Mouse (Mus musculus): ENCODE measurements around the gene Usp7.
"Not testable (repeated sequence)": the region's sequence is repeated elsewhere in the genome, so short reads cannot be mapped to it uniquely, and the experiment has no call there.

Usp7 gene

GRCm38 (mm10) chr16:8781660-8782059, 10.4 kb downstream of the Usp7 start:
- no peak for DNase-seq

- no peak for DNase-seq
Measured at GRCm38 (mm10) chr16:8781191-8781590, 10.9 kb downstream of the Usp7 start.

- DNase-seq = no peak
Measured at GRCm38 (mm10) chr16:8780187-8780586, 11.9 kb downstream of the Usp7 start.

- DNase-seq = no peak
Measured at GRCm38 (mm10) chr16:8778697-8779096, 13.4 kb downstream of the Usp7 start.

DNA sequence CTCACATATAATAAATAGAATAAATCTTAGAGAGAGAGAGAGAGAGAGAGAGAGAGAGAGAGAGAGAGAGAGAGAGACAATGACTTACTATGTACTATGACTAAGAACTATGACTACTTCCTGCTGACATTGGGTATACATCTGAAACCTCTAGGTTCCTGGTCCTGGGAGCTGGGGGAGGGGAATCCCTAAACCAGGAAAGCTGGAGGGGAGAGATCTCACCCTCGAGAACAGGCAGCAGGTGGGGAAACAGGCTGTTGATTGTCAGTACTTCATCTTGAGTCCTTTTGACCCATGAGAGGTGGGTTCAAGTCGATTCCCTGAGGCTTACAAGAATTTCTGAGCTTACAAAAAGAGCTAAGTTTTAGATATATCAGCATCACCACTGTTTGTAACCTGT, 14.9 kb downstream of the Usp7 start:
- DNase-seq = no peak

- no peak for DNase-seq
Measured at GRCm38 (mm10) chr16:8776634-8777033, 15.5 kb downstream of the Usp7 start.

DNA sequence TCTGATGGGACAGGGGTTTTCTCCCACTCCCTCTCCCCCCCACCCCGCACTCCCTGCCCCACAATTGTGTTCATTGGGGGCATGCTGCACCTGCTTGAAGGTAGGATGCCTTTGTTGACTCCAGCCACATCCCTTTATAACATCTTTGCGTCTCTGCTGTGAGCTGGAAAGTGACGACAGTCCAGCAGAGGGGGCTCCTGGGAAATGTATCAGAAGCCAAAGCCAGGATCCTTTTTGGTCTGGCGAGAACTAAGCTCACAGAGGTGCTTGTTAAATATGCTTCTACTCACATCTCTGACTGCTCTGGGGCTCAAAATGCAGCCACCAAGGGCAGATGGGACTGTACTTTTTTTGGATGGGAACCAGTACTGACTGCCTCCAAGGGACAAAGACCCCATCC, 21.0 kb downstream of the Usp7 start:
- DNase-seq = no peak

- DNase-seq = not testable (repeated sequence)
Measured at GRCm38 (mm10) chr16:8770342-8770741, 21.8 kb downstream of the Usp7 start.

GRCm38 (mm10) chr16:8769466-8769865, 22.6 kb downstream of the Usp7 start:
- no peak for DNase-seq

- DNase-seq = peak; percentile 78 to 81
Measured at GRCm38 (mm10) chr16:8769065-8769464, 23.0 kb downstream of the Usp7 start.

DNA sequence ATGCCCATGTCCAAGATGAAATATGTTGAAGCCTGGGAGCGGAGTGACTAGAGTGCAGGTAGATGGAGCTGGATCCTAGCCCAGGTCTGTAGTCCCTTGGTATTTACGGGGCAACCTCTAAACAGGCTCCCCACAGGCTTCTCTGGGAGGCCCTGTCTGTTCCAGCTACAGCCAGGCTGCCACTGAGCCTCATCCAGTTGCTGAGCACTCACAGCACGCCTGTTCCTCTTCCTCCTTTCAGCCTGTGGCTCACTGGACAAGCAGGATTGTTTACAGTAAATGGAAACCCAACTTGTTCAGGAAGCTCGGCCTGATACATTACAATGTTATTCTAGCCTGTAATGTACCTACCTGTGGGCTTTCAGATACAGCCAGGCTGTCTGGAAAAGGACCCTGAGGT, 23.5 kb downstream of the Usp7 start:
- no peak for DNase-seq

DNA sequence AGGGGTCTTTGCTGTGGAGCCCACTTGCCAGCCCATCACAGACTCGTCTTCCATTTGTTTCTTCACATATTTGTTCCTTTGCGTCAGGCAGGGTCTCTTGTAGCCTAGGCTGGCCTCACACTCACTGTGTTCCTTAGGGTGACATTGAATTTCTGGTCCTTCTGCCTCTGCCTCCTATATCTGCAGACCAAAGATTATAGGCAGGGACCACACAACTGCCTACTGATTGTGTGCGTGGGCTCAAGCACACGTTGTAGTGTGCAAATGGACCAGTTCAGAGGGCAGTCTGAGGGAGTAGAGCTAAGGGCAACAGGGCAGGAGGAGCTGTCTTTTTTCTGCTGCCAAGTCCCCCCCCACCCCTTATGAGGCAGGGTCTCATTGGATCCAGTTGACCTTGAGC, 24.0 kb downstream of the Usp7 start:
- DNase-seq = no peak

GRCm38 (mm10) chr16:8767133-8768052, 24.7 kb downstream of the Usp7 start:
- DNase-seq = no peak

DNA sequence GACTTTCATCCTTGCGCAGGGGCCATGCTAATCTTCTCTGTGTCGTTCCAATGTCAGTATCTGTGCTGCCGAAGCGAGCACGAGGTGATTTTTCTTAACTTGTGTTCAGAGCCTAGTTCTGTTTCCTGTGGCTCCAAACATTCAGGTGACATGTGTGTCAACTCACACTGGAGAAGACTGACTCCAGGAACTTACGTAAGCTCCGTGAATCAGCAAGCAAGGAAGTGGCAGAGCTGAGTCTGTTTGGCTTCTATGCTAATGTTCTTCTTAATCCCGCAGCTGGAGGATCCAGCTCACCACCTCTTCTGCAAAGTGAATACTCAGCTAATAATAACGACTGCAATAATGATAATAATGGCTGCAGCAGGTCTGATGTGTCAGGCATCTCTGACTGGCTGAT, 25.9 kb downstream of the Usp7 start:
- DNase-seq = no peak

DNA sequence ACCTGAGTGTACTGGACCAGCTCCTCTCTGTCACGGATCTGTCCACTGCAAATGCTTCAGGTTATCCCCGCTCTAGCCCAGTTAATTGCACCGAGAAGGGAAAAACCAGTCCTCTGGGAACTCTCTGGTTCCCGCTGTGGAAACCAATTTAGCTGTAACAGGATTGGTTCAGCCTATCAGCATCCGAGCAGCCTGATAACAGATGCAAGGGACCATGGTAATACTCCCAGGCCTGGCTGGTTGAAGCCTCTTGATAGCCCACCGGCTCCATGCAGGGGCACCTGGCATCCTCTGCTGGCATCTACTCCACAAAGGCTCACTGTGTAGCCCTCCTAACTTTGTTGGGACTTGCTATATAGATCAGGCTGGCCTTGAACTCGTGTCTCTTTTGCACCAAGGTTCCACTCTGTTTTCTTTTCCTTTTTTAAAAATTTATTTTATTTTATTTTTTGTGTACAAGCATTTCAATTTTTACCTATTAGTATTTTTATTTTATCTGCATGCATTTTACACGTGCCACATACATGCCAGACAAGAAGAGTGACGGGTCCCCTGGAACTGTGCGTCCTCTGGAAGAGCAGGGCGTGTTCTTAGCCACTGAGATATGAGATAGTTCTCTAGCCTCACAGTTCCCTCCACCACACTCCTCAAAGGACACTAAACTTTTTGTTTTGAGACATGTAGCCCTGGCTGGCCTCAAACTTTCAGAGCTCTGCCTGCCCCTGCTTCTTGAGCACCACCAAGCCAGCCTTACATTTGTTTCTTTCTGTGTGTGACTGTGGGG, 27.8 kb downstream of the Usp7 start:
- no peak for DNase-seq

DNA sequence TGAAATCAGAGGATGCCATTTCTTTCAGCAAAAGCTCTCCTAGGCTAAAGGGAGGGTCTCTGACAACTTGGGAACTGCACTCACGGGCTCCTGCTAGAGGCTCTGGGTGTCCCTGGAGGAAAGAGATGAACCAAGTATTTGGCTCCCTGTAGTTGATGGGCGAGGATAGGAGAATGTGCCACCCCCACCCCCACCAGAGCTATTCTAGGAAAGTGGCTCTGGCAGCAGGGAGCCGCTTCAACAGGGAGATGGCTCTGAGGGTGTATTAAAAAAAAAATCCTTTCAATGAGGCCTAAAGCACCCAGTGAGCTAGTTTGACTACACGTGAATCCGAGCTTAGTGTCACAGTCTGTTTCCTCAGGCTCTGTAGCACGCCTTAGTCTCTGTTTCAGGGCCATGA, 29.1 kb downstream of the Usp7 start:
- no peak for DNase-seq

DNA sequence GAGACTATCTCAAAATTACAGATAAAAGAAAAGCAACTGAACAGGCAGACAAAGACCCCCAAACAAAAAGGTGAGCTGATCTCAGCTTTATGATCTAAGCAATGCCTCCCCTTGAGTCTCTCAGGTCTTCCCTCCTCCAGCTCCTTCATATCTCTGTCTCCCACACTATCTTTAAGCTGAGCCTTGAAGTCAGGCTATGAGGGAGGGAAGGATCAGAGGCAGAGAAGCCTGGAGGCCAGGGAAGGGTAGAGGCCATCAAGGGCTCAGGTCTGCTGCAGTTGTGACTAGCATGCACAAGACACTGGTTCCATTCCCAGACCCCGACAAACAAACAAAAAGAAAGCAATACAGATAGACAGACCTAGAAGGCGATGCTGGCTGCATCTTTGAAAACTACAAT, 30.2 kb downstream of the Usp7 start:
- no peak for DNase-seq

- DNase-seq = no peak
Measured at GRCm38 (mm10) chr16:8761005-8761404, 31.1 kb downstream of the Usp7 start.

DNA sequence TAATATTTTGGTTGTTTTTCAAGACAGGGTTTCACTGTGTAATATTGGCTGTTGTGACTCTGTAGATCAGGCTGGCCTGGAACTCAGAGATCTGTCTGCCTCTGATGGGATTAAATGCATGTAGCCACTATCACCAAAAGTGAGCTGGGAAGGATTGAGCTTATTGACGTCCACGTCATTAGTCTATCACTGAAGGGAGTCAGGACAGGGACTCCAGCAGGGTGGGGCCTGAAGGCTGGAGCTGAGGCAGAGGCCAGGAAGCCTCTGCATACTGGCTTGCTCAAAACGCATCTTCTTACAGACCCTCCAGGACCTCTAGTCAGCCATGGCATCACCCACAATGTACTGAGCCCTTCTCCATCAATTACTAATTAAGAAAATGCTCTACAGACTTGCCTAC, 33.1 kb downstream of the Usp7 start:
- DNase-seq = no peak

DNA sequence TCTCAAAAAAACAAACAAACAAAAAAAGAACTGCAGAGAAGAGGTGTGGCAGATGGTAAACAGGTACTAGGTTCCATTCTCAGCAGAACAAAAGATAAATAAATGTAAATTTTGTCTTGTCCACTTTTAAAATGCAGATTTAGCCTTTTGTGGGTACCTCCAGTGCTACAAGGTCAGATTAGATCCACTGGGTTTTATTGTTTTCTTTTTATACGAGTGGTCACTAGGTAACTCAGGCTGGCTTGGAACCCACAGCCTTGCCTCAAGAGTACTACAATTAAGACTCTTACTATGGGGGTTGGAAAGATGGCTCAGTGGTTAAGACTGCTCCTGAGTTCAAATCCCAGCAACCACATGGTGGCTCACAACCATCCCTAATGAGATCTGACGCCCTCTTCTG, 33.9 kb downstream of the Usp7 start:
- no peak for DNase-seq

DNA sequence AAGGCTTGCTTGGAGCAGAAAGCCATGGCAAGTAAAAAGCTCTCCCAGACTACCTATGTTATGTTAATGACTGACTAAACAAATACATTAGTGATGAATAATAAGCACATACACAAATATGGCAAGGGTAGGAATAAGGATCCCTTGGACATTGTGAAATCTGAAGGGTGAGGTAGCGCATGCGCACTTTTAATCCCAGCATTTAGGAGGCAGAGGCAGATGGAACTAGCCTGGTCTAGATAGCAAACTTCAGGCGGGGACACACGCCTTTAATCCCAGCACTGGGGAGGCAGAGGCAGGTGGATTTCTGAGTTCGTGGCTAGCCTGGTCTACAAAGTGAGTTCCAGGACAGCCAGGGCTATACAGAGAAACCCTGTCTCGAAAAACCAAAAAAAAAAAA, 34.5 kb downstream of the Usp7 start:
- not testable (repeated sequence) for DNase-seq

DNA sequence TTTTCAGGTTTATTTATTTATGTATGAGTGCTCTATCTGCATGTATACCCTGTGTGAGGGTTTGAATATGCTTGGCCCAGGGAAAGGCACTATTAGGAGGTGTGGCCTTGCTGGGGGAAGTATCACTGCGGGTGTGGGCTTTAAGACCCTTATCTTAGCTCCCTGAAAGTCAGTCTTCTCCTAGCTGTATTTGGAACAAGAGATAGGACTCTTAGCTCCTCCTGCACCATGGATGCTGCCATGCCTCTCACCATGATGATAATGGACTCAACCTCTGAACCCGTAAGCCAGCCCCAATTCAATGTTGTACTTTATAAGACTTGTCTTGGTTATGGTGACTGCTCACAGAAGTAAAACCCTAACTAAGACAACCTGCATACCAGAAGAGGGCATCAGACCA, 39.8 kb downstream of the Usp7 start:
- DNase-seq = no peak

DNA sequence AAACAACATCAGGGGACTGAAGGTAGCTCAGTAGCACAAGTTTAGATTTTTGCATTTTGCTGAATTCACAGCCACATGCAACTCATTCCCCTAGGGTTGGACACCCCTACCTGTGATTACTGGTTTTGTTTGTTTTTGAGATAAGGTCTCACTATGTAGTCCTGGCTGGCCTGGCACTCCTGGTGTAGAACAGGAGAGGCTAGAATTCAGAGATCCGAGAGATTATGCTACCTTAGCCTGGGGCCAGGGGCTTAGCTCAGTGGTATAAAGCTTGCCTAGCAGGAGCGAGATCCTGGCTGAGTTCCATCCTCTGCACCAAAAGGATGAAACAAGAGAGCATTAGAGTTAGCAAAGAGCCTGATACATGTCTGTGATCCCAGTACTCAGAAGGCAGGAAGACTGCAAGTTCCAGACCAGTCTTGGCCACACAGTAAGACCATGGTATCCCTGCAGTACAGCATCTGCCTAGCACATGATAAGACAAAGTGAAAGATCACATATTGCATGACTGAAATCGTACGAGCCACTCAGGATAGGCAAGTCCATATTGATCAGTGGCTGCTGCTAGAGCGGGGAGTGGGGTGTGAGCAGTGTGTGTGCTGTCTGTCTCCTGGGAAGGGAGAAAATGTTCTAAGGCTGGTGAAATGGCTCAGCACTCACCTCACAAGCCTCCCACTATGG, 40.4 kb downstream of the Usp7 start:
- no peak for DNase-seq

- DNase-seq = no peak
Measured at GRCm38 (mm10) chr16:8748904-8749303, 43.2 kb downstream of the Usp7 start.
